Mouse (Mus musculus) right cerebral cortex, postnatal 36 days (tissue): ENCODE measurements around the gene Hnrnpll.
A peak's percentile ranks its signal among the peaks of the same experiment; 100 is the strongest.

Experiments used
- DNase-seq, 2 experiments: peaks; one replicate each; pipeline ENCODE4 v3.0.0; 2022; ENCODE audit warnings: low spot score in 2 of 2, mixed read lengths in 1 of 2

Gene Hnrnpll

GRCm38 (mm10) chr17:80061783-80062619, at the start of gene Hnrnpll:
TSS of gene Hnrnpll (minus strand) at chr17:80062334.
- peak; percentile 95 to 96 for DNase-seq

GRCm38 (mm10) chr17:80105348-80105978, 43.3 kb upstream of the Hnrnpll start:
- DNase-seq, result no peak

GRCm38 (mm10) chr17:80099823-80100222, 37.7 kb upstream of the Hnrnpll start:
- no peak for DNase-seq

GRCm38 (mm10) chr17:80097221-80097620, 35.1 kb upstream of the Hnrnpll start:
- no peak for DNase-seq

GRCm38 (mm10) chr17:80096720-80097114, 34.6 kb upstream of the Hnrnpll start:
- no peak for DNase-seq

GRCm38 (mm10) chr17:80096043-80096719, 34.0 kb upstream of the Hnrnpll start:
- DNase-seq, result peak; percentile 36 to 41

GRCm38 (mm10) chr17:80095254-80095899, 33.2 kb upstream of the Hnrnpll start:
- DNase-seq, result no peak

- no peak for DNase-seq
These were observed 29.9 kb upstream of the Hnrnpll start for GRCm38 (mm10) chr17:80091879-80092549.

- no peak for DNase-seq
These were observed 28.4 kb upstream of the Hnrnpll start for GRCm38 (mm10) chr17:80090551-80090950.

- no peak for DNase-seq
These were observed 26.0 kb upstream of the Hnrnpll start for GRCm38 (mm10) chr17:80088168-80088567.

- no peak for DNase-seq
These were observed 24.5 kb upstream of the Hnrnpll start for GRCm38 (mm10) chr17:80086591-80086990.

- peak; percentile 64 to 73 for DNase-seq
These were observed 22.3 kb upstream of the Hnrnpll start for GRCm38 (mm10) chr17:80084424-80084823.

- DNase-seq, result no peak
These were observed 21.1 kb upstream of the Hnrnpll start for GRCm38 (mm10) chr17:80083223-80083622.

- DNase-seq, result peak; percentile 24 to 43
These were observed 16.6 kb upstream of the Hnrnpll start for GRCm38 (mm10) chr17:80078726-80079125.

GRCm38 (mm10) chr17:80067257-80067656, 5.1 kb upstream of the Hnrnpll start:
- DNase-seq, result no peak

GRCm38 (mm10) chr17:80063840-80064495, 1.8 kb upstream of the Hnrnpll start:
- DNase-seq, result no peak

GRCm38 (mm10) chr17:80063386-80063785, 1.3 kb upstream of the Hnrnpll start:
- no peak for DNase-seq

- DNase-seq, result no peak
These were observed 481 bp upstream of the Hnrnpll start for GRCm38 (mm10) chr17:80062620-80063010.

- peak; percentile 20 to 28 for DNase-seq
These were observed 1.0 kb downstream of the Hnrnpll start for GRCm38 (mm10) chr17:80060828-80061782.

- no peak for DNase-seq
These were observed 2.0 kb downstream of the Hnrnpll start for GRCm38 (mm10) chr17:80060151-80060550.
